Mouse (Mus musculus) limb, embryonic 13.5 days (tissue): ENCODE results near the gene Arhgef3. TPM values are rescaled to one million over a fixed set of nuclear protein-coding genes. Genes with fewer than 3 reads are reported as not detected.

Experiments used
- ATAC-seq: fragments of 200-750 bp; cut with Nextera tagmentation; 2 replicates; pipeline ENCODE4 v1.8.0; 2017; ENCODE audit warnings: low read depth, moderate number of reproducible peaks, moderate TSS enrichment; ENCODE audit not compliant: low FRiP score
- H3K27ac ChIP-seq: fragments of 300-500 bp; sonication (generic); 2 replicates; pipeline ENCODE4 v1.5.1; 2015; ENCODE audit warnings: inconsistent platforms, mild to moderate bottlenecking, moderate library complexity
- H3K27me3 ChIP-seq: fragments of 300-500 bp; sonication (generic); 2 replicates; pipeline ENCODE4 v1.6.1; 2015; ENCODE audit warnings: mild to moderate bottlenecking, inconsistent platforms
- H3K36me3 ChIP-seq: fragments of 300-500 bp; sonication (generic); 2 replicates; pipeline ENCODE4 v1.6.1; 2015; ENCODE audit warnings: inconsistent platforms, mild to moderate bottlenecking, moderate library complexity
- H3K4me1 ChIP-seq: fragments of 300-500 bp; sonication (generic); 2 replicates; pipeline ENCODE4 v1.6.1; 2015; ENCODE audit warnings: inconsistent platforms
- H3K4me2 ChIP-seq: fragments of 300-500 bp; sonication (generic); replicated peaks from 2 replicates; pipeline ENCODE4 v1.6.1; 2015; ENCODE audit warnings: inconsistent platforms, mild to moderate bottlenecking, moderate library complexity
- H3K4me3 ChIP-seq: fragments of 300-500 bp; sonication (generic); 2 replicates; pipeline ENCODE4 v1.5.1; 2015; ENCODE audit warnings: moderate library complexity, mild to moderate bottlenecking, inconsistent platforms
- H3K9ac ChIP-seq: fragments of 300-500 bp; sonication (generic); 2 replicates; pipeline ENCODE4 v1.6.1; 2015; ENCODE audit warnings: mild to moderate bottlenecking, inconsistent platforms
- H3K9me3 ChIP-seq: fragments of 300-500 bp; sonication (generic); 2 replicates; pipeline ENCODE4 v1.6.1; 2016; ENCODE audit warnings: inconsistent platforms
- WGBS: fragments of 180-500 bp; shearing (Covaris S2); methylation state at CpG from one replicate; pipeline ENCODE4 v1.1.7; 2015; 5-methylcytosine and 5-hydroxymethylcytosine counted together
- polyA plus RNA-seq: library from polyadenylated mRNA; unstranded; fragments of >200 nt; fragmentation: Nextera tagmentation; extraction: Ambion mirVana; gene quantifications from 2 replicates; pipeline ENCODE4 v1.2.1, GENCODE M21; 2015

Gene Arhgef3
- polyA plus RNA-seq, 1 experiment from 2014 or later, result 24.1 TPM

GRCm38 (mm10) chr14:27085471-27085870 lies 29.2 kb upstream of the Arhgef3 start:
- no peak for ATAC-seq
- peaks cover 62% of the 10 kb centered on the region for H3K36me3 ChIP-seq
- peaks cover 10% of the 10 kb centered on the region; the same call in 1 of the 2 replicates for H3K4me1 ChIP-seq
- no peak overlapping the region for H3K4me2 ChIP-seq
- H3K9me3 ChIP-seq, result no peaks in the 10 kb centered on the region
- 78% methylated on average over 5 of the region's 5 CpGs for WGBS
- H3K4me3 ChIP-seq, result no peak overlapping the region
- H3K27me3 ChIP-seq, result no peaks in the 10 kb centered on the region
- H3K9ac ChIP-seq, result no peak overlapping the region
- H3K27ac ChIP-seq, result no peak overlapping the region

GRCm38 (mm10) chr14:27085999-27086398 lies 28.7 kb upstream of the Arhgef3 start:
- Histone ChIP-seq H3K27ac (no peak overlapping the region; the same call in 1 of the 2 replicates), H3K4me2 (no peak overlapping the region), H3K4me1 (peaks cover 10% of the 10 kb centered on the region; the same call in 1 of the 2 replicates), H3K36me3 (peaks cover 64% of the 10 kb centered on the region), H3K4me3 (no peak overlapping the region), H3K27me3 (no peaks in the 10 kb centered on the region), H3K9ac (no peak overlapping the region), H3K9me3 (no peaks in the 10 kb centered on the region)
- no peak for ATAC-seq
- WGBS, result 53% methylated on average over 4 of the region's 4 CpGs

GRCm38 (mm10) chr14:27094247-27094646 lies 20.5 kb upstream of the Arhgef3 start:
- no peaks in the 10 kb centered on the region for H3K27me3 ChIP-seq
- H3K27ac ChIP-seq, result no peak overlapping the region
- no peak overlapping the region for H3K4me2 ChIP-seq
- ATAC-seq, result no peak
- no peaks in the 10 kb centered on the region for H3K9me3 ChIP-seq
- no peaks in the 10 kb centered on the region for H3K4me1 ChIP-seq
- 84% methylated on average over 5 of the region's 5 CpGs for WGBS
- H3K9ac ChIP-seq, result no peak overlapping the region
- H3K36me3 ChIP-seq, result peaks cover 75% of the 10 kb centered on the region
- H3K4me3 ChIP-seq, result no peak overlapping the region

DNA sequence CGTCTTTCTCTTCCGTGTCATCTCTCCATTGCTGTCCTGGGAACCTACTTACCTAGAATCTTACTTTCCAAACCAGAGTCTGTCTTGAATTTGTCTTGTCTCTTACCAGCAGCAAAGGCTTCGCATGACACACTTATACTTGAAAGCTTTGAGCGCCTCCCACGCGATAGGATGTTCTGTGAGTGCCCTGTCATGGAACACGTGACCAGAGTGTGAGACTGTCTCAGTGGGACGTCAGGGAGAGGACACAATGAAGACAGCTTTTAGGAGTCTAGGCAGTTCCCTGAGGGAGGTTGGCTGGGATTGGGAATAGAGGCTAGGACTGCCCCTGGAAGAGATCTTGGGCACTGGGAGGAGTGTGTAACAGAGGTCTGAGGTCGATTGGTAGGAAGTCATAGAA lies 18.6 kb upstream of the Arhgef3 start:
- Histone ChIP-seq H3K36me3 (peaks cover 84% of the 10 kb centered on the region), H3K27ac (no peak overlapping the region)
- WGBS, result 73% methylated on average over 9 of the region's 9 CpGs

DNA sequence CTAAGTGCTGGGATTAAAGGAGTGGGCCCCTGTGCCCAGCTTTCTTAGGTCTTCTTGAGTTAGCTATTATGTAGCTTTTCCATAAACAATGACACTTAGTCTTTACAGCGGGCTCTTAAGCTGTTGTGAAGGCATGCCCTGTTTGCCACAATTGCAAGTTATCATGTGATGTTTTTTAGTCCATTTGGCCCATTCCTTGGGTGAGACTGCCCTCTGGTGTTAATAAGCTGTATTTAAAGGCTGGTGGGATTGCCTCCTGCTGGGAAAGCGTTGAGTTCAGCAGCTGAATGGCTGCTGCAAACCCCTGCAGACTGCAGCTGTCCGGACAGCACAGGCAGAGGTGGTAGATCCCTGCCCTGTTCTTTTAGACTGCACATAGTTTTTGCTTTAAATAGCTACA lies 17.9 kb upstream of the Arhgef3 start:
- peak; percentile 65; the same call in 1 of the 2 replicates for ATAC-seq
- 18% methylated on average over 3 of the region's 3 CpGs for WGBS

More for the DNA sequence above, 18.6 kb upstream of the Arhgef3 start:
- no peak for ATAC-seq
- Histone ChIP-seq H3K4me2 (no peak overlapping the region), H3K9me3 (no peaks in the 10 kb centered on the region), H3K4me3 (no peak overlapping the region), H3K9ac (no peak overlapping the region; the same call in 1 of the 2 replicates), H3K27me3 (no peaks in the 10 kb centered on the region), H3K4me1 (peaks cover 5% of the 10 kb centered on the region; the same call in 1 of the 2 replicates)

DNA sequence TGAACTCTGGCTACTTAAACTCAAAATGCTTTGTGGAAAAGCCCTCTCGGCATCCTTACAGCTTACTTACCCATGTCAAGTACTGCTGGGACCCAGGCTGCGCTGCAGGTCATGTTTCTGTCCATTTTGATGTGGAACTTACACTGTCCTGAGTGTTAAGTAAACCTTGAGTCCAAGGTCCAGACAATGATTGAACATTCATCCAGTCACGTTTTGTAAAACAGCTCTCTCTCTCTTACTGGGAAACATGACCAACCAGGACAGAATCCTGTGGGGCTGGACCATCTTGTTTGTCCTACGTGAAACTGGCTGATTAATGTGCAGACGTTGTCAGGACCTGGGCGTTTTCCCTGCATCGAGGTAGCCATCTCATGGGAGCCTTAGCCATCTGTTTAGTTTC lies 13.0 kb upstream of the Arhgef3 start:
- Histone ChIP-seq H3K4me1 (peaks cover 28% of the 10 kb centered on the region), H3K4me3 (no peak overlapping the region), H3K9me3 (no peaks in the 10 kb centered on the region), H3K9ac (no peak overlapping the region), H3K4me2 (no peak overlapping the region), H3K27me3 (no peaks in the 10 kb centered on the region), H3K27ac (no peak overlapping the region; the same call in 1 of the 2 replicates), H3K36me3 (peaks cover 74% of the 10 kb centered on the region)
- no peak for ATAC-seq
- WGBS, result 54% methylated on average over 7 of the region's 7 CpGs

More for the DNA sequence above, 17.9 kb upstream of the Arhgef3 start:
- H3K4me3 ChIP-seq, result no peak overlapping the region
- H3K9me3 ChIP-seq, result no peaks in the 10 kb centered on the region
- H3K27ac ChIP-seq, result no peak overlapping the region
- no peaks in the 10 kb centered on the region for H3K27me3 ChIP-seq
- no peak overlapping the region for H3K9ac ChIP-seq
- H3K4me1 ChIP-seq, result peaks cover 11% of the 10 kb centered on the region
- peaks cover 89% of the 10 kb centered on the region for H3K36me3 ChIP-seq
- H3K4me2 ChIP-seq, result no peak overlapping the region

- ATAC-seq, result peak; percentile 62; the same call in 1 of the 2 replicates
- H3K27ac ChIP-seq, result no peak overlapping the region
- H3K4me2 ChIP-seq, result no peak overlapping the region
- peaks cover 28% of the 10 kb centered on the region for H3K4me1 ChIP-seq
- H3K36me3 ChIP-seq, result peaks cover 76% of the 10 kb centered on the region
- H3K4me3 ChIP-seq, result no peak overlapping the region
- no peaks in the 10 kb centered on the region for H3K9me3 ChIP-seq
- WGBS, result 60% methylated on average over 6 of the region's 6 CpGs
- no peak overlapping the region for H3K9ac ChIP-seq
- H3K27me3 ChIP-seq, result no peaks in the 10 kb centered on the region
These were observed 12.0 kb upstream of the Arhgef3 start for GRCm38 (mm10) chr14:27102720-27103119.

- WGBS, result 71% methylated on average over 12 of the region's 12 CpGs
- Histone ChIP-seq H3K4me2 (no peak overlapping the region), H3K4me1 (peaks cover 26% of the 10 kb centered on the region), H3K4me3 (no peak overlapping the region), H3K27me3 (no peaks in the 10 kb centered on the region), H3K9ac (no peak overlapping the region), H3K36me3 (peaks cover 47% of the 10 kb centered on the region), H3K27ac (peak overlapping the region; percentile 15; the same call in 1 of the 2 replicates), H3K9me3 (no peaks in the 10 kb centered on the region)
- no peak for ATAC-seq
These were observed 8.8 kb upstream of the Arhgef3 start for GRCm38 (mm10) chr14:27105731-27106457.

- no peak for ATAC-seq
- peaks cover 12% of the 10 kb centered on the region for H3K4me1 ChIP-seq
- no peak overlapping the region for H3K4me3 ChIP-seq
- H3K9ac ChIP-seq, result no peak overlapping the region
- 73% methylated on average over 6 of the region's 6 CpGs for WGBS
- H3K4me2 ChIP-seq, result no peak overlapping the region
- peaks cover 22% of the 10 kb centered on the region for H3K36me3 ChIP-seq
- no peaks in the 10 kb centered on the region for H3K9me3 ChIP-seq
- H3K27me3 ChIP-seq, result 0 out of 2 replicates have a peak, but pooled peaks cover 4% of the 10 kb centered on the region
- H3K27ac ChIP-seq, result no peak overlapping the region
These were observed 5.8 kb upstream of the Arhgef3 start for GRCm38 (mm10) chr14:27108748-27109504.

- peak overlapping the region; percentile 98 for H3K4me2 ChIP-seq
- ATAC-seq, result no peak
- H3K27ac ChIP-seq, result no peak overlapping the region
- 14% methylated on average over 11 of the region's 11 CpGs for WGBS
- H3K9me3 ChIP-seq, result no peaks in the 10 kb centered on the region
- peak overlapping the region; percentile 69; the same call in 1 of the 2 replicates for H3K9ac ChIP-seq
- peaks cover 22% of the 10 kb centered on the region for H3K27me3 ChIP-seq
- H3K36me3 ChIP-seq, result no peaks in the 10 kb centered on the region
- peak overlapping the region; percentile 65 for H3K4me3 ChIP-seq
- H3K4me1 ChIP-seq, result peaks cover 14% of the 10 kb centered on the region
These were observed 569 bp downstream of the Arhgef3 start for GRCm38 (mm10) chr14:27115275-27115660.

DNA sequence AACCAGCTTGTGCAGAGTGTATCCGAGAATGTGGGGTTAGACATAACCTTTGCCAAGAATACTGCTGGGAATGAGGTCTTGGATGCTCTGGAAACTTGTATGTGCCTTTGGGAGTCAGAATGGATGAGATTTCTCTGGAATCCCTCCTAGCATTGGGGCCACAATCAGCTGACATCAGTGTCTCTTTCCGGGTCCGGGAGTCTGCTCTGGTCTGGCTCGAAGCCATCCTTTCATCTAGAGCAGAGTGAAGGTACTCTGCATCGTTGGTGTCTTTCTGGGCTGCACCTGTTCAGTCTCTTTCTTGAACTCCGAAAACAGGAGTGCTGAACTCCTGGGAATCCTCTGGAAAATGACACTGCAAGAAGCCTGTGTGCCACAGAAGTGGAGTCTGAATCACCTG lies 1.3 kb downstream of the Arhgef3 start:
- Histone ChIP-seq H3K4me2 (peak overlapping the region; percentile 98), H3K4me1 (peaks cover 14% of the 10 kb centered on the region), H3K27ac (no peak overlapping the region), H3K9me3 (no peaks in the 10 kb centered on the region), H3K27me3 (peaks cover 22% of the 10 kb centered on the region), H3K4me3 (no peak overlapping the region), H3K36me3 (no peaks in the 10 kb centered on the region), H3K9ac (no peak overlapping the region)
- WGBS, result 57% methylated on average over 6 of the region's 6 CpGs
- no peak for ATAC-seq

DNA sequence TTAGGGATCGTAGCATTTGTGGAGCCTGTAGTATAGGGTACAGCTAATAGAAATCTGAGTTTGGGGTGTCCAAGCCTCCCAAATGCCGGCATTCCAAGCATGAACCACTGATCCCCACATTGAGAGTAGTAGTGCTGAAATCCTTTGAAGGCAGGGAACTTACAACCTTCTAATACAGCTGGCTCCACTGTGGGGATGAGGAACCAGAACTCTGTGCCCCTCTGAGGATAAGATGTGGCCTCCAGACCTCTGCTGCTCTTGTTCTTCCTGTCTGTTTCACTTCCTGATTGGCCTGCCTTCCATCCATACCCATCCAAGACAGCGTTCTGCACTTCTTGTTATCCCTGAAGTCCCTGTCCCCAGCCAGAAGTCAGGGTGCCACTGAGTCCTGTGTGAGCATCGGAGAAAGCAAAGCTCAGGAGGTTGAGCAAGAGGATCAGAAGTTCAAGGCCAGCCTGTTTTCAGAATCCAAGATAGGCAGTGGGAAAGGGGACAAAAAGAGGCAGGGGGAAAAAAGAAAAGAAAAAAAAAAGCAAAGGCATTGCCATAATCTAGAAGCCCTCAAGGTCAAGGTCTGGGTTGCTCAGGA lies 2.0 kb downstream of the Arhgef3 start:
- H3K4me3 ChIP-seq, result no peak overlapping the region
- 79% methylated on average over 4 of the region's 4 CpGs for WGBS
- H3K4me2 ChIP-seq, result no peak overlapping the region
- H3K9ac ChIP-seq, result no peak overlapping the region
- H3K36me3 ChIP-seq, result no peaks in the 10 kb centered on the region
- H3K4me1 ChIP-seq, result peaks cover 14% of the 10 kb centered on the region
- no peak overlapping the region for H3K27ac ChIP-seq
- H3K27me3 ChIP-seq, result peaks cover 22% of the 10 kb centered on the region
- ATAC-seq, result no peak
- no peaks in the 10 kb centered on the region for H3K9me3 ChIP-seq
